Mouse (Mus musculus) hindbrain, embryonic 11.5 days (tissue): ENCODE results near the gene Glt1d1. TPM values are rescaled to one million over a fixed set of nuclear protein-coding genes. Genes with fewer than 3 reads are reported as not detected.

ENCODE experiments used
- ATAC-seq: fragments of 200-750 bp; cut with Nextera tagmentation; 2 replicates; pipeline ENCODE4 v1.8.0; 2017; ENCODE audit warnings: mild to moderate bottlenecking, moderate TSS enrichment, moderate library complexity; ENCODE audit not compliant: low FRiP score
- DNase-seq: peaks from one replicate; pipeline ENCODE4 v3.0.0-alpha.2; 2015; ENCODE audit warnings: low spot score
- H3K27ac ChIP-seq: fragments of 300-500 bp; sonication (generic); 2 replicates; pipeline ENCODE4 v1.5.1; 2014; ENCODE audit warnings: mild to moderate bottlenecking, low read depth, low read length
- H3K27me3 ChIP-seq: fragments of 300-500 bp; sonication (generic); 2 replicates; pipeline ENCODE4 v1.6.1; 2014; ENCODE audit warnings: mild to moderate bottlenecking, low read length, moderate library complexity, mixed read lengths; ENCODE audit not compliant: control insufficient read depth, insufficient read depth
- H3K36me3 ChIP-seq: fragments of 300-500 bp; sonication (generic); 2 replicates; pipeline ENCODE4 v1.6.1; 2014; ENCODE audit warnings: mild to moderate bottlenecking, low read length, moderate library complexity, mixed read lengths; ENCODE audit not compliant: control insufficient read depth, insufficient read depth
- H3K4me1 ChIP-seq: fragments of 300-500 bp; sonication (generic); replicated peaks from 2 replicates; pipeline ENCODE4 v1.6.1; 2014; ENCODE audit warnings: low read length, mixed read lengths; ENCODE audit not compliant: control insufficient read depth, insufficient read depth
- H3K4me2 ChIP-seq: fragments of 300-500 bp; sonication (generic); replicated peaks from 2 replicates; pipeline ENCODE4 v1.6.1; 2014; ENCODE audit warnings: mild to moderate bottlenecking, low read depth, low read length
- H3K4me3 ChIP-seq: fragments of 300-500 bp; sonication (generic); 2 replicates; pipeline ENCODE4 v1.5.1; 2014; ENCODE audit warnings: low read depth, low read length
- H3K9ac ChIP-seq: fragments of 300-500 bp; sonication (generic); 2 replicates; pipeline ENCODE4 v1.6.1; 2014; ENCODE audit warnings: low read depth, low read length
- H3K9me3 ChIP-seq: fragments of 300-500 bp; sonication (generic); 2 replicates; pipeline ENCODE4 v1.6.1; 2016; ENCODE audit warnings: low read length; ENCODE audit not compliant: control insufficient read depth
- WGBS: fragments of 180-500 bp; shearing (Covaris S2); extraction: QIAGEN DNeasy Blood & Tissue Kit; methylation state at CpG from one replicate; pipeline ENCODE4 v1.1.7; 2014; 5-methylcytosine and 5-hydroxymethylcytosine counted together
- polyA plus RNA-seq: library from polyadenylated mRNA; unstranded; fragments of >200 nt; fragmentation: Nextera tagmentation; extraction: Ambion mirVana; gene quantifications from 2 replicates; pipeline ENCODE4 v1.2.1, GENCODE M21; 2014

Gene Glt1d1
- polyA plus RNA-seq, 1 experiment from 2014 or later: 0.88 TPM

DNA sequence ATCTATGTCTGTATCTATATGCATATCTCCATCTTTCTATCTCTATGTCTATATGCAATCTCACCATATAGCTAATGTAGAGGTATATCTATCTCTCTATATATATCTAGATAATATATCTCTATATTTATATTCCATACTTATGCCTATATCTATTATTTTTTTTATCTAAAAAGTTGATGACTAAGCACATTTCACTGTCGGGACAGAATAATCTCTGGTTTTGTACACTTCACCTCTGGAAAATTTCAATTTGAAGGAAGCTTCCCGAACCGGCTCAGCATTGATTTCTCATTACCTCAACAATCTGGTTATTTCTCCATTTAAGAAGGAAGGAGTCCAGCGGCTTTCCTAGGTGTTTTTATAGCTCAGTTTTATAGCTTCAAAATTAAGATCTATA, 64.5 kb downstream of the Glt1d1 start:
- Histone ChIP-seq H3K4me2 (no peak overlapping the region), H3K9ac (no peak overlapping the region), H3K9me3 (no peaks in the 10 kb centered on the region), H3K27me3 (no peaks in the 10 kb centered on the region), H3K27ac (no peak overlapping the region), H3K4me1 (0 out of 2 replicates have a peak, but pooled peaks cover 2% of the 10 kb centered on the region), H3K4me3 (no peak overlapping the region), H3K36me3 (no peaks in the 10 kb centered on the region)
- DNase-seq: no peak
- WGBS: 89% methylated on average over 4 of the region's 4 CpGs
- ATAC-seq: no peak

GRCm38 (mm10) chr5:127698525-127698924, 66.5 kb downstream of the Glt1d1 start:
- no peak overlapping the region for H3K9ac ChIP-seq
- no peak overlapping the region for H3K4me3 ChIP-seq
- no peaks in the 10 kb centered on the region for H3K36me3 ChIP-seq
- 63% methylated on average over 2 of the region's 2 CpGs for WGBS
- H3K27ac ChIP-seq: no peak overlapping the region
- no peaks in the 10 kb centered on the region for H3K4me1 ChIP-seq
- H3K4me2 ChIP-seq: no peak overlapping the region
- no peak for ATAC-seq
- no peaks in the 10 kb centered on the region for H3K9me3 ChIP-seq
- no peaks in the 10 kb centered on the region for H3K27me3 ChIP-seq
- peak; percentile 23 for DNase-seq

GRCm38 (mm10) chr5:127699679-127700078, 67.6 kb downstream of the Glt1d1 start:
- 94% methylated on average over 5 of the region's 5 CpGs for WGBS
- no peak overlapping the region for H3K27ac ChIP-seq
- H3K36me3 ChIP-seq: no peaks in the 10 kb centered on the region
- ATAC-seq (no peak), DNase-seq (no peak)
- no peaks in the 10 kb centered on the region for H3K9me3 ChIP-seq
- H3K4me3 ChIP-seq: no peak overlapping the region
- no peak overlapping the region for H3K9ac ChIP-seq
- no peaks in the 10 kb centered on the region; the same call in 1 of the 2 replicates for H3K4me1 ChIP-seq
- H3K4me2 ChIP-seq: no peak overlapping the region
- no peaks in the 10 kb centered on the region for H3K27me3 ChIP-seq

DNA sequence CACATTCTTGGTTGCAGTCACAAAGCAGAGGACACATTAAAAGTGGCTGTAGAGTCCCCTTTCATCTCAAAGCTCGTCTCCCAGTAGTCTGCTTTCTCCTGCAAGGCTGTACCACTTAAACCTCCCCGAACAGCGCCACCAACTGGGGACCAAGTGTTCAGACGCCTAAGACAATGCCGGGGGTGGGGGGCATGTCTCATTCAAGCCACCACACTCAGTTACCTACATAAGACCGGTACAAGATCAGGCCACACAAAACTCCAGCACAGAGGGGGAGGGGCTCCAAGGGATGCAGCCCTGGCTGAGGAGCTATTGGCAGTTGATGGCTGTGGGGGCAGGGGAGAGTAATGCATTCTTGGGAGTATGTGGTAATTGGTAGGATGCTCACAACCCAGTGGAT, 68.1 kb downstream of the Glt1d1 start:
- no peak for DNase-seq
- no peak for ATAC-seq
- Histone ChIP-seq H3K4me2 (no peak overlapping the region), H3K9me3 (no peaks in the 10 kb centered on the region), H3K27me3 (no peaks in the 10 kb centered on the region), H3K4me1 (no peaks in the 10 kb centered on the region; the same call in 1 of the 2 replicates), H3K27ac (no peak overlapping the region), H3K9ac (no peak overlapping the region), H3K36me3 (no peaks in the 10 kb centered on the region), H3K4me3 (no peak overlapping the region)
- WGBS: 81% methylated on average over 6 of the region's 6 CpGs

DNA sequence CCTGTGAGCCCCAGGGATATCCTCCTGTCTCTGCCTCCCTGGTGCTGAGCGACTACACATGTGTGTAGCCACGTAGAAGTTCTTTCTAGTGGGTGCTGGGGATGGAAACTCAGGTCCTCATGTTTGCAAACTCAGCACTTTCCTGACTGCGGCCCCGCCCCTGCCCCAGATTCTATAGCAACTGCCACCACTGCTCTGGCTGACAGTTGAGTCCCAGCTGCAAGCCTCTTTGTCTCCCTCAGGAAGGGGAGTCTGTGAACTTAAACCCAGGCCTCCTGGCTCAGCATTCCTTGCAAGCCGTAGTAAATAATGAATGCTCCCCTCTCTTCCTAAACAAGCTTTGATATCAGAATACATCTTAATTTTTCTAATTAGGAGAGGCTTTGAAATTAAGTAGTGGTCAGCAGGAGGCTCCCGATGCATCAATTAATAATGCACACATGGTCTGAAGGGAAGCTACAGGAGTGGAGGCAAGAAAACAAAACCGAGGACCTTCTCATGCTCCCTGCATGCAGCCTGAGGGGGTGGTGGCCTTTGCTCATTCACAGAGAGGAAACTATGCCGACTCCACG, 71.6 kb downstream of the Glt1d1 start:
- no peaks in the 10 kb centered on the region for H3K27me3 ChIP-seq
- no peak overlapping the region for H3K9ac ChIP-seq
- H3K36me3 ChIP-seq: no peaks in the 10 kb centered on the region
- DNase-seq (no peak), ATAC-seq (no peak)
- no peaks in the 10 kb centered on the region for H3K9me3 ChIP-seq
- H3K4me3 ChIP-seq: no peak overlapping the region
- H3K4me2 ChIP-seq: no peak overlapping the region
- 58% methylated on average over 9 of the region's 9 CpGs for WGBS
- H3K4me1 ChIP-seq: no peaks in the 10 kb centered on the region; the same call in 1 of the 2 replicates
- H3K27ac ChIP-seq: peak overlapping the region; percentile 33; the same call in 1 of the 2 replicates

DNA sequence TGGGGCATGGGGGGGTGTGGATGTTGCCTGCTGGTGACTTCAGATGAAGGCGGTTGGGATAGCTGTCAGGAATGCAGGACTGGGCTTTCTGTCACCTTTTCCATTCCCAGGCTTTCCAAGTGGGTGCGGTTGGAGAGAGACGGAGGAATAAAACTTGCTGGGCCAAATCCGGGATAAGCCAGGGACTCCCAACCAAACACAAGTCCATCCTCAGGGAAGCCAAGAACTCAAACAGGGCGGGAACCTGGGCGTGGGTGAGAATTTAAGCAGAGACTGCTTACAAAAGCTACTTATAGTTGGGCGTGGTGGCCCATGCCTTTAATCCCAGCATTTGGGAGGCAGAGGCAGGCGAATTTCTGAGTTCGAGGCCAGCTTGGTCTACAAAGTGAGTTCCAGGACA, 73.2 kb downstream of the Glt1d1 start:
- H3K4me1 ChIP-seq: no peaks in the 10 kb centered on the region; the same call in 1 of the 2 replicates
- H3K27me3 ChIP-seq: no peaks in the 10 kb centered on the region
- H3K4me3 ChIP-seq: no peak overlapping the region
- no peak overlapping the region for H3K27ac ChIP-seq
- H3K9me3 ChIP-seq: no peaks in the 10 kb centered on the region
- DNase-seq (no peak), ATAC-seq (no peak)
- 94% methylated on average over 9 of the region's 9 CpGs for WGBS
- H3K36me3 ChIP-seq: no peaks in the 10 kb centered on the region
- H3K4me2 ChIP-seq: no peak overlapping the region
- no peak overlapping the region for H3K9ac ChIP-seq

GRCm38 (mm10) chr5:127705976-127706375, 73.9 kb downstream of the Glt1d1 start:
- Histone ChIP-seq H3K36me3 (no peaks in the 10 kb centered on the region), H3K27me3 (no peaks in the 10 kb centered on the region), H3K4me2 (no peak overlapping the region), H3K9me3 (no peaks in the 10 kb centered on the region), H3K4me1 (no peaks in the 10 kb centered on the region; the same call in 1 of the 2 replicates), H3K4me3 (no peak overlapping the region), H3K27ac (no peak overlapping the region), H3K9ac (no peak overlapping the region)
- no peak for DNase-seq
- 94% methylated on average over 8 of the region's 8 CpGs for WGBS
- no peak for ATAC-seq

GRCm38 (mm10) chr5:127708143-127708542, 76.1 kb downstream of the Glt1d1 start:
- no peaks in the 10 kb centered on the region for H3K9me3 ChIP-seq
- H3K36me3 ChIP-seq: no peaks in the 10 kb centered on the region
- H3K4me1 ChIP-seq: no peaks in the 10 kb centered on the region; the same call in 1 of the 2 replicates
- no peak overlapping the region for H3K4me3 ChIP-seq
- H3K27me3 ChIP-seq: no peaks in the 10 kb centered on the region
- no peak overlapping the region for H3K27ac ChIP-seq
- DNase-seq (no peak), ATAC-seq (no peak)
- no peak overlapping the region for H3K4me2 ChIP-seq
- no peak overlapping the region for H3K9ac ChIP-seq
- 82% methylated on average over 9 of the region's 9 CpGs for WGBS
